Mouse (Mus musculus): ENCODE results near the gene Orai3. TPM values are rescaled to one million over a fixed set of nuclear protein-coding genes. Genes with fewer than 3 reads are reported as not detected.

Gene Orai3
- polyA plus RNA-seq, 1 experiment from 2014 or later, result 18.6 TPM

GRCm38 (mm10) chr7:127817053-127817452 is 47.4 kb downstream of the Orai3 start:
- DNase-seq (ENCODE audit: low spot score) (no peak), ATAC-seq (ENCODE audit: low FRiP score, low TSS enrichment) (no peak)
- Histone ChIP-seq H3K4me3 (ENCODE audit: low read depth, low read length) (no peak overlapping the region), H3K27me3 (ENCODE audit: control insufficient read depth, insufficient read depth, low read length) (no peaks in the 10 kb centered on the region), H3K9ac (ENCODE audit: low read length) (no peak overlapping the region), H3K4me2 (replicated peaks; ENCODE audit: low read depth) (no peak overlapping the region), H3K9me3 (ENCODE audit: control insufficient read depth, low read length) (no peaks in the 10 kb centered on the region), H3K36me3 (ENCODE audit: control insufficient read depth, insufficient read depth, low read length) (no peaks in the 10 kb centered on the region), H3K4me1 (replicated peaks; ENCODE audit: control insufficient read depth, insufficient read depth) (no peaks in the 10 kb centered on the region), H3K27ac (replicated peaks) (no peak overlapping the region)
- WGBS, result 81% methylated on average over 7 of the region's 7 CpGs
- TF ChIP-seq CTCF (IDR thresholded peaks at IDR 0.05; ENCODE audit: low read depth) (no peak), EP300 (optimal IDR thresholded peaks at IDR 0.05) (no peak)

GRCm38 (mm10) chr7:127817776-127818175 is 48.2 kb downstream of the Orai3 start:
- TF ChIP-seq CTCF (IDR thresholded peaks at IDR 0.05; ENCODE audit: low read depth), result no peak
- no peak for TF ChIP-seq EP300 (optimal IDR thresholded peaks at IDR 0.05)
- no peak for ATAC-seq (ENCODE audit: low FRiP score, low TSS enrichment)
- H3K27me3 ChIP-seq (ENCODE audit: control insufficient read depth, insufficient read depth, low read length), result no peaks in the 10 kb centered on the region
- no peaks in the 10 kb centered on the region for H3K36me3 ChIP-seq (ENCODE audit: control insufficient read depth, insufficient read depth, low read length)
- DNase-seq (ENCODE audit: low spot score), result no peak
- no peak overlapping the region for H3K4me2 ChIP-seq (replicated peaks; ENCODE audit: low read depth)
- H3K9me3 ChIP-seq (ENCODE audit: control insufficient read depth, low read length), result no peaks in the 10 kb centered on the region
- H3K27ac ChIP-seq (replicated peaks), result no peak overlapping the region
- H3K4me3 ChIP-seq (ENCODE audit: low read depth, low read length), result no peak overlapping the region
- no peaks in the 10 kb centered on the region for H3K4me1 ChIP-seq (replicated peaks; ENCODE audit: control insufficient read depth, insufficient read depth)
- no peak overlapping the region for H3K9ac ChIP-seq (ENCODE audit: low read length)
- 88% methylated on average over 5 of the region's 5 CpGs for WGBS

- Histone ChIP-seq H3K27me3 (ENCODE audit: control insufficient read depth, insufficient read depth, low read length) (no peaks in the 10 kb centered on the region), H3K9me3 (ENCODE audit: control insufficient read depth, low read length) (no peaks in the 10 kb centered on the region), H3K36me3 (ENCODE audit: control insufficient read depth, insufficient read depth, low read length) (no peaks in the 10 kb centered on the region), H3K9ac (ENCODE audit: low read length) (no peak overlapping the region), H3K4me2 (replicated peaks; ENCODE audit: low read depth) (no peak overlapping the region), H3K4me3 (ENCODE audit: low read depth, low read length) (no peak overlapping the region), H3K4me1 (replicated peaks; ENCODE audit: control insufficient read depth, insufficient read depth) (no peaks in the 10 kb centered on the region; the same call in 1 of the 2 replicates), H3K27ac (replicated peaks) (no peak overlapping the region)
- DNase-seq (ENCODE audit: low spot score) (no peak), ATAC-seq (ENCODE audit: low FRiP score, low TSS enrichment) (no peak)
- 59% methylated on average over 13 of the region's 13 CpGs for WGBS
- no peak for TF ChIP-seq CTCF (IDR thresholded peaks at IDR 0.05; ENCODE audit: low read depth)
Observed at GRCm38 (mm10) chr7:127820836-127821509, 51.4 kb downstream of the Orai3 start.

- no peak for DNase-seq (ENCODE audit: low spot score)
- no peak for TF ChIP-seq CTCF (IDR thresholded peaks at IDR 0.05; ENCODE audit: low read depth)
- no peak for TF ChIP-seq EP300 (optimal IDR thresholded peaks at IDR 0.05)
- H3K4me2 ChIP-seq (replicated peaks; ENCODE audit: low read depth), result no peak overlapping the region
- H3K27me3 ChIP-seq (ENCODE audit: control insufficient read depth, insufficient read depth, low read length), result no peaks in the 10 kb centered on the region
- H3K9ac ChIP-seq (ENCODE audit: low read length), result no peak overlapping the region
- H3K36me3 ChIP-seq (ENCODE audit: control insufficient read depth, insufficient read depth, low read length), result no peaks in the 10 kb centered on the region
- 77% methylated on average over 3 of the region's 3 CpGs for WGBS
- no peak for ATAC-seq (ENCODE audit: low FRiP score, low TSS enrichment)
- H3K4me3 ChIP-seq (ENCODE audit: low read depth, low read length), result no peak overlapping the region
- H3K9me3 ChIP-seq (ENCODE audit: control insufficient read depth, low read length), result no peaks in the 10 kb centered on the region
- H3K4me1 ChIP-seq (replicated peaks; ENCODE audit: control insufficient read depth, insufficient read depth), result no peaks in the 10 kb centered on the region; the same call in 1 of the 2 replicates
- H3K27ac ChIP-seq (replicated peaks), result no peak overlapping the region
Observed at GRCm38 (mm10) chr7:127822494-127822893, 52.9 kb downstream of the Orai3 start.

GRCm38 (mm10) chr7:127823236-127824171 is 53.9 kb downstream of the Orai3 start:
- H3K27ac ChIP-seq (replicated peaks), result no peak overlapping the region
- H3K27me3 ChIP-seq (ENCODE audit: control insufficient read depth, insufficient read depth, low read length), result no peaks in the 10 kb centered on the region
- no peak for DNase-seq (ENCODE audit: low spot score)
- peak overlapping the region; percentile 52 for H3K4me3 ChIP-seq (ENCODE audit: low read depth, low read length)
- 72% methylated on average over 11 of the region's 11 CpGs for WGBS
- H3K4me1 ChIP-seq (replicated peaks; ENCODE audit: control insufficient read depth, insufficient read depth), result no peaks in the 10 kb centered on the region; the same call in 1 of the 2 replicates
- peak; percentile 37; the same call in 1 of the 2 replicates for TF ChIP-seq CTCF (IDR thresholded peaks at IDR 0.05; ENCODE audit: low read depth)
- TF ChIP-seq EP300 (optimal IDR thresholded peaks at IDR 0.05), result no peak
- peak overlapping the region; percentile 63 for H3K4me2 ChIP-seq (replicated peaks; ENCODE audit: low read depth)
- H3K36me3 ChIP-seq (ENCODE audit: control insufficient read depth, insufficient read depth, low read length), result no peaks in the 10 kb centered on the region
- no peaks in the 10 kb centered on the region for H3K9me3 ChIP-seq (ENCODE audit: control insufficient read depth, low read length)
- ATAC-seq (ENCODE audit: low FRiP score, low TSS enrichment), result no peak
- peak overlapping the region; percentile 70 for H3K9ac ChIP-seq (ENCODE audit: low read length)

Data from stomach, postnatal 0 days (tissue).